Mouse (Mus musculus): Measurements from ENCODE around the gene Ins2. TPM values are rescaled to one million over a fixed set of nuclear protein-coding genes. Genes with fewer than 3 reads are reported as not detected.

Ins2 gene
- total RNA-seq, 1 experiment, result not detected

GRCm38 (mm10) chr7:142658681-142659180, 84.5 kb downstream of the Ins2 start:
- TF ChIP-seq MAFK (IDR thresholded peaks at IDR 0.05; ENCODE audit: insufficient read depth, low read depth, low read length), result no peak
- TF ChIP-seq ZNF384 (IDR thresholded peaks at IDR 0.05; ENCODE audit: low read depth, low read length), result no peak
- TF ChIP-seq ZC3H11A (IDR thresholded peaks at IDR 0.05; ENCODE audit: borderline replicate concordance, low read depth, low read length), result no peak
- TF ChIP-seq HCFC1 (IDR thresholded peaks at IDR 0.05; ENCODE audit: borderline replicate concordance, insufficient read depth, low read length), result no peak
- TF ChIP-seq CHD2 (IDR thresholded peaks at IDR 0.05; ENCODE audit: low read depth, low read length), result no peak
- Histone ChIP-seq H3K9ac (ENCODE audit: insufficient read depth, low read depth, low read length, poor library complexity, severe bottlenecking) (peak overlapping the region; percentile 15; the same call in 1 of the 2 replicates), H3K4me1 (ENCODE audit: control insufficient read depth in 2 of 2, insufficient read depth in 2 of 2, low read length in 2 of 2, poor library complexity in 1 of 2) (peaks cover 0 to 27% of the 10 kb centered on the region in 2 experiments; a peak in 1 of 4 replicates), H3K9me3 (ENCODE audit: control insufficient read depth, insufficient read depth, low read depth, low read length) (no peaks in the 10 kb centered on the region), H3K27ac (ENCODE audit: insufficient read depth, low read depth, low read length, poor library complexity, severe bottlenecking) (no peak overlapping the region), H3K4me3 (ENCODE audit: insufficient read depth in 1 of 2, low read depth in 1 of 2, low read length in 2 of 2, poor library complexity in 1 of 2, severe bottlenecking in 1 of 2) (peak overlapping the region; percentile 8 to 63), H3K36me3 (ENCODE audit: control insufficient read depth, insufficient read depth, low read length, poor library complexity, severe bottlenecking) (no peaks in the 10 kb centered on the region)
- in situ Hi-C loops (cut with MboI; ENCODE audit: low sequenced_read_pairs in 2 of 2, unreplicated experiment in 2 of 2), result no loop called here
- DNase-seq (ENCODE audit: low read depth, low spot score), result no peak

GRCm38 (mm10) chr7:142657821-142658614, 85.2 kb downstream of the Ins2 start:
- Histone ChIP-seq H3K9ac (ENCODE audit: insufficient read depth, low read depth, low read length, poor library complexity, severe bottlenecking) (no peak overlapping the region), H3K36me3 (ENCODE audit: control insufficient read depth, insufficient read depth, low read length, poor library complexity, severe bottlenecking) (no peaks in the 10 kb centered on the region), H3K27ac (ENCODE audit: insufficient read depth, low read depth, low read length, poor library complexity, severe bottlenecking) (no peak overlapping the region), H3K4me1 (ENCODE audit: control insufficient read depth in 2 of 2, insufficient read depth in 2 of 2, low read length in 2 of 2, poor library complexity in 1 of 2) (peaks cover 0 to 27% of the 10 kb centered on the region in 2 experiments; a peak in 1 of 4 replicates), H3K9me3 (ENCODE audit: control insufficient read depth, insufficient read depth, low read depth, low read length) (no peaks in the 10 kb centered on the region), H3K4me3 (ENCODE audit: insufficient read depth in 1 of 2, low read depth in 1 of 2, low read length in 2 of 2, poor library complexity in 1 of 2, severe bottlenecking in 1 of 2) (peak overlapping the region; percentile 8 to 63; a peak in 3 of 4 replicates)
- DNase-seq (ENCODE audit: low read depth, low spot score), result no peak
- TF ChIP-seq HCFC1 (IDR thresholded peaks at IDR 0.05; ENCODE audit: borderline replicate concordance, insufficient read depth, low read length), result no peak
- no peak for TF ChIP-seq ZNF384 (IDR thresholded peaks at IDR 0.05; ENCODE audit: low read depth, low read length)
- no peak for TF ChIP-seq CHD2 (IDR thresholded peaks at IDR 0.05; ENCODE audit: low read depth, low read length)
- TF ChIP-seq MAFK (IDR thresholded peaks at IDR 0.05; ENCODE audit: insufficient read depth, low read depth, low read length), result no peak
- TF ChIP-seq ZC3H11A (IDR thresholded peaks at IDR 0.05; ENCODE audit: borderline replicate concordance, low read depth, low read length), result no peak
- in situ Hi-C loops (cut with MboI; ENCODE audit: low sequenced_read_pairs in 2 of 2, unreplicated experiment in 2 of 2), result no loop called here

DNA sequence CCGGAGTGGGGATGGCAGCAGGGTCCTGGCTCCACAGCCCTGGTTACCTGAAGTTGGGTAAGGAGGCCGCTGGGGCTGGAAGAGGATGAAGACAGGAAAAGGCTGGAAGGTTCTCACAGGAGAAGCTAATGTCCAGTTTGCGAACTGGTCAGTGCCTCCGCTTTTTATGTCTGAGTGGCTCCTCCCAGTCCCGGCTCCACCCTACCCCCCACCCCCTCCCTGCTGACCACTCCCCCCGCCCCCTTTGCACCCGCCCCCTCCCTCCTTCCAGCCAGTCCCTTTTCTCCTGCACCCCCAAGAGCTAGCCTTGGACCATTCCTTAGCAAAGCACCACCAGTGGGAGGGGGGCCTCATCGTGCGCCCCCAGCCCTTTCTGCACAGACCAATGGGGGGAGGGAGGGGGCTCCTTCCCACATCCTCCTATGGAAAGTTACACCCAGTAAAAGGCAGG, 85.8 kb downstream of the Ins2 start:
- no peaks in the 10 kb centered on the region for H3K9me3 ChIP-seq (ENCODE audit: control insufficient read depth, insufficient read depth, low read depth, low read length)
- DNase-seq (ENCODE audit: low read depth, low spot score), result no peak
- H3K27ac ChIP-seq (ENCODE audit: insufficient read depth, low read depth, low read length, poor library complexity, severe bottlenecking), result no peak overlapping the region
- H3K9ac ChIP-seq (ENCODE audit: insufficient read depth, low read depth, low read length, poor library complexity, severe bottlenecking), result no peak overlapping the region
- H3K36me3 ChIP-seq (ENCODE audit: control insufficient read depth, insufficient read depth, low read length, poor library complexity, severe bottlenecking), result no peaks in the 10 kb centered on the region
- no peak overlapping the region for H3K4me3 ChIP-seq (ENCODE audit: insufficient read depth in 1 of 2, low read depth in 1 of 2, low read length in 2 of 2, poor library complexity in 1 of 2, severe bottlenecking in 1 of 2)
- H3K4me1 ChIP-seq (ENCODE audit: control insufficient read depth in 2 of 2, insufficient read depth in 2 of 2, low read length in 2 of 2, poor library complexity in 1 of 2), result peaks cover 0 to 27% of the 10 kb centered on the region in 2 experiments; a peak in 1 of 4 replicates
- in situ Hi-C loops (cut with MboI; ENCODE audit: low sequenced_read_pairs in 2 of 2, unreplicated experiment in 2 of 2), result no loop called here
- TF ChIP-seq MAFK (IDR thresholded peaks at IDR 0.05; ENCODE audit: insufficient read depth, low read depth, low read length), result no peak
- TF ChIP-seq ZNF384 (IDR thresholded peaks at IDR 0.05; ENCODE audit: low read depth, low read length), result no peak
- TF ChIP-seq CHD2 (IDR thresholded peaks at IDR 0.05; ENCODE audit: low read depth, low read length), result no peak
- no peak for TF ChIP-seq ZC3H11A (IDR thresholded peaks at IDR 0.05; ENCODE audit: borderline replicate concordance, low read depth, low read length)
- no peak for TF ChIP-seq HCFC1 (IDR thresholded peaks at IDR 0.05; ENCODE audit: borderline replicate concordance, insufficient read depth, low read length)

GRCm38 (mm10) chr7:142656055-142656454, 87.1 kb downstream of the Ins2 start:
- no peak overlapping the region for H3K27ac ChIP-seq (ENCODE audit: insufficient read depth, low read depth, low read length, poor library complexity, severe bottlenecking)
- in situ Hi-C loops (cut with MboI; ENCODE audit: low sequenced_read_pairs in 2 of 2, unreplicated experiment in 2 of 2), result no loop called here
- H3K9me3 ChIP-seq (ENCODE audit: control insufficient read depth, insufficient read depth, low read depth, low read length), result no peaks in the 10 kb centered on the region
- no peak for DNase-seq (ENCODE audit: low read depth, low spot score)
- H3K36me3 ChIP-seq (ENCODE audit: control insufficient read depth, insufficient read depth, low read length, poor library complexity, severe bottlenecking), result no peaks in the 10 kb centered on the region
- H3K9ac ChIP-seq (ENCODE audit: insufficient read depth, low read depth, low read length, poor library complexity, severe bottlenecking), result no peak overlapping the region
- TF ChIP-seq ZNF384 (IDR thresholded peaks at IDR 0.05; ENCODE audit: low read depth, low read length) (no peak), HCFC1 (IDR thresholded peaks at IDR 0.05; ENCODE audit: borderline replicate concordance, insufficient read depth, low read length) (no peak), ZC3H11A (IDR thresholded peaks at IDR 0.05; ENCODE audit: borderline replicate concordance, low read depth, low read length) (no peak), MAFK (IDR thresholded peaks at IDR 0.05; ENCODE audit: insufficient read depth, low read depth, low read length) (no peak), CHD2 (IDR thresholded peaks at IDR 0.05; ENCODE audit: low read depth, low read length) (no peak)
- peaks cover 0 to 27% of the 10 kb centered on the region in 2 experiments; a peak in 1 of 4 replicates for H3K4me1 ChIP-seq (ENCODE audit: control insufficient read depth in 2 of 2, insufficient read depth in 2 of 2, low read length in 2 of 2, poor library complexity in 1 of 2)
- H3K4me3 ChIP-seq (ENCODE audit: insufficient read depth in 1 of 2, low read depth in 1 of 2, low read length in 2 of 2, poor library complexity in 1 of 2, severe bottlenecking in 1 of 2), result no peak overlapping the region
